Mouse (Mus musculus): ENCODE measurements around the gene 2810004N23Rik. TPM values are rescaled to one million over a fixed set of nuclear protein-coding genes. Genes with fewer than 3 reads are reported as not detected.

The 2810004N23Rik gene
- total RNA-seq, 2 experiments from 2014 or later: 25.5 to 27.5 TPM

DNA sequence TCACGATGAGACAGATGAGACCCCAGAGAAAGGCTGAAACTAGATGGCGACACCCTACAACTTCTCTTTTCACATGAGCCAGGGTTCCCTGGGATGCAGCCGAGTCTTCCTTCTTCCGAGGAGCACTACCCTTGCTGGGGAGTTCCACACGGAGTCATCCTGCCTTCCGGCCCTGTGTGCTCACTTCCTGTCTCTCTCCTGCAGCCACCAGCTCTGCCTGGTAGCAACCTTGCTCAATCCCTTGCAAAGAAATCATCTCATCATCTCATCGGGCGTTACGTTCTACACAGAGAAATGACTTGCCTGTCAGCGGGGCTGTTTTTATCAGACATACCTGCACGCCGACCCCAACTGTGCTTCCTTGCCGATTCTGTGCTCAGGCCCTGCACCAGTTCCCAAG lies 32.9 kb downstream of the 2810004N23Rik start:
- no peak for DNase-seq
- intact Hi-C loops (cut with DNase I): no loop called here

DNA sequence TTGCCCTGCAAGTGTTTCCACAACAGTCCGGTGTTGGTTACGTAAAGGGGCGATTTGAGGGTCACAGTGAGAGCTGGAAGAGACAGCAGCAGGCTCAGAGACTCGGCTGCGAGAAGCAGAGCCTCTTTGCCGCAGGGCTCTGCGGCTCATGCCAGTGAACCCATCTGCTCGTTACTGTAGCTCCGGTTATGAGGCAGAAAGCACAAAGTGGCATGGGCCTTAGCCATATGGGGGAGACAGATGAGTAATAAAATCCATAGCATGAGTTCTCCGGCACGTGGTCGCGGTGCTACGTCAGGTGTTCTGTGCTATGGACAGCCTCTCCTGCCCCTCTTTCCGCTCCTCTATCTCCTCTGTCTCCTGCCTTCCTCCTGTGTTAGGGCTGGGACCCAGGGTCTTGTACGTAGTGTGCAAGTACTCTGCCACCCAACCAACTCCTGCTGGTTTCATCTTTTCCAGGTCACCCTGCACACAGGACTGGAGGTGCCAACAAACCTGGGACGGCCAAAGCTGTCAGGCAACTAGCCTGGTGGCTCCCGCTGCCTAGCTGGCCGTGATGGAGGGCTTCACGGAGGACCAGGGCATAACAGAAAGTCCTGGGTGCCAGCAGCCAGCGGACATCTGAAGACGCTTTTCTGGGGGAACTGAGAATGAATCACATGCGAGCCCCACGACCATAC lies 34.2 kb downstream of the 2810004N23Rik start:
- DNase-seq: no peak
- intact Hi-C loops (cut with DNase I): loop anchor here (1.0 kb wide), 1 partner anchor 89 kb away; no protein-coding TSS in a partner anchor

DNA sequence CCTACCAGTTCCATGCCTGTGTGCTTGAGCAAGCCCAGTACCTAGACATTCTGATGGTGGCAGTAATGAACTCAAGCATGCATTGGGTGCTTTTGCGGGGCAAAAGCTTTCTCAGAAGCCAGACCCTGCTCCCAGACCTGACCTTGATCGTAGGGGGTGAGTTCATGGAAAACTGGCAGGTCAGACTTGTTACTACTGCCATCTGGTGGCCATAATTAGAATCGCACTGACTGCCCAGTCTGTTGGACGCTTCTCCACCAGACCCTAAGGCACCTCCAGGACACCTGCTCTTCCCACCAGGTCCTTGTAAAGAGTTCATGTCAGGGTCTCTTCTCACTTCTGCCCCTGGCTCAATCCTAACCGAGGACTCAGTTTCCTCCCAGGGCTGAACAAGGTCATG lies 35.5 kb downstream of the 2810004N23Rik start:
- peak in 1 of 2 experiments; percentile 27 for DNase-seq
- intact Hi-C loops (cut with DNase I): no loop called here

DNA sequence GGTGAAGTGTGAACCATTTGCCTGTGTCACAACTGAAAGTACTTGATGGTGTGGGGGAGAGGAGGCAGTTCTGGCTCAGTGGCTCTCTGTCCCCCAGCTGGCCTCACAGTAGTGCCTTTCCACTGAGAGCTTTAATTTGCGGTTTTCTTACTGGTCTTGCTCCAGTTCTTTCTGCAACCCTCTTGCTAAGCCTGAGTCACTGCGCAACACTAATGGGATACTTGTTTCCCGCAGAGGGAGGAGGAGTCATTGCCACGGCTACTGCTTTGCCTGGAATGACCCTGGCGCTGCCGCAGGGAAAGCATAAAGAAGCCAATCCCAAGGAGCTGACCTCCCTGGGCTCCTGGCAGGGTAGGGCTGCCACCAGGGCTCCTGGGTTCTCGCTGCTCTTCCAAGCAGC lies 36.3 kb downstream of the 2810004N23Rik start:
- DNase-seq: peak in 1 of 2 experiments; percentile 35
- intact Hi-C loops (cut with DNase I): no loop called here

DNA sequence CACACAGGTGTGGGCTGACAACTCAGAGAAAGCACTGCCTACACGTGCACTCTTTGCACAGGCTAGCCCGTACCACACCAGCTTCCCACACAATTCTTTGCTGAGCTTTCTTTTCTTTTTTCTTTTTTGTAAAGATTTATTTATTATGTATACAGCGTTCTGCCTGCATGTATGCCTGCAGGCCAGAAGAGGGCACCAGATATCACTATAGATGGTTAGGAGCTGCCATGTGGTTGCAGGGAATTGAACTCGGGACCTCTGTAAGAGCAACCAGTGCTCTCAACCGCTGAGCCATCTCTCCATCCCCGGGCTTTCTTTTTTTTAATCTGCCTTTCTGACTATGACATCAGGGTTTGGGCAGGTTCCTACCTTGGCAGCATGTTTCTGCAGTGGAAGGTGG lies 39.4 kb downstream of the 2810004N23Rik start:
- intact Hi-C loops (cut with DNase I): no loop called here
- no peak for DNase-seq

DNA sequence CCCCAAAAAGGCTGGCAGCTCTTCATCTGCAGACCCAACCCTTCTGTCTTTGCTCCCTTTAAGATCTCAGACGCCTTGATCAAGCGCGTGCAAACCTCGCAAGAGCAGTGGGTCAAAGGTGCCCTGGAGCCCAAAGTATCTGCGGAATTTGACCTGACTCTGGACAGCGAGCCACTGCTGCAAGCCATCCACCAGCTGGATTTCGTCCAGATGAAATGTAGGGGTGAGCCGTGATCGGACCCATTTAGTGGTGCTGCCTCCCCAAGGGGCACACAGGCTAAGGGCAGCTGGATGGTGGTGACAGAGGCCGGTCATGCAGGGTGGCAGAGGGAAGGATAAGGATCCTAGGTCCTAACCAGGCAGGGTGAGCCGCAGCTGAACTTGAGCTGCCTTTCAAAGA lies 42.8 kb downstream of the 2810004N23Rik start:
- intact Hi-C loops (cut with DNase I): no loop called here
- DNase-seq: no peak

DNA sequence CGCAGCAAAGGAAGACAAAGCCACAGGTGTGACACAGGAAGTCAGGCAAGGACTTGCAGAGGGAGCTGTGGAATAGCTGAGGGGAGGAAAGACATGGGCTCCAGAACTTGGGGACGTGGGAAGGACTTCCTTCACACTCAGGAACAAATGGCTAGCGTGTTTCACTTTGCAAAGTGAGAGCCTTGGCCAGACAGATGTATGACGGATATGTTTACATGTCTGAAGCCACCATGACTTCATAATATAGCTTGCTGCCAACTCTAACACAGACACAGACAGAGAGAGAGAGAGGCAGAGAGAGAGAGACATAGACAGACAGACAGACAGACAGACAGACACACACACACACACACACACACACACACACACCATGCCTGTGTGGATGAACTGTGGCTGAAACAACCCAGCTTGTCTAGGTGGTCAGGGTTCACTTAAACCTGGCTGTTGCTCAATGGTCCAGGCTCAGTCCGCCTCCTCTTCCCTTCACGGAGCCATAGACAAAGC lies 43.3 kb downstream of the 2810004N23Rik start:
- intact Hi-C loops (cut with DNase I): no loop called here
- no peak for DNase-seq

DNA sequence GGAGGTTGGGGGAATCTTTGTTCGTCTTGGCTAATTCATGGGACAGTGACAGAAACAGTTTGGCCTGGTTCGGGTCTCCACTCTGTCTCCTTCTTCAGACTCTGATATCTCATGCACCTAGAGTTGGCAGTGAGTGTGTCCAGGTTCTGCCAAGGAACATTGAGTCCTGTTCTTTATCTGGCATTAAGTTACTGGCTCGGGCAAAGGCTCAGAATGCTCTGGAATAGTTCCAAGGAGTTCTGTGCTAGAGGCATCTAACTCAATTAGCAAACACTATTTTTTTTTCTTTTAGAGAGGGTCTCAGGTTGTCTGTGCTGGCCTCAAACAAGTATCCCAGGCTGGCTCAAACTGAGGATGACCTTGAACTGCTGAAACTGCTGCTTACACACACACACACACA lies 45.6 kb downstream of the 2810004N23Rik start:
- DNase-seq: no peak
- intact Hi-C loops (cut with DNase I): no loop called here

DNA sequence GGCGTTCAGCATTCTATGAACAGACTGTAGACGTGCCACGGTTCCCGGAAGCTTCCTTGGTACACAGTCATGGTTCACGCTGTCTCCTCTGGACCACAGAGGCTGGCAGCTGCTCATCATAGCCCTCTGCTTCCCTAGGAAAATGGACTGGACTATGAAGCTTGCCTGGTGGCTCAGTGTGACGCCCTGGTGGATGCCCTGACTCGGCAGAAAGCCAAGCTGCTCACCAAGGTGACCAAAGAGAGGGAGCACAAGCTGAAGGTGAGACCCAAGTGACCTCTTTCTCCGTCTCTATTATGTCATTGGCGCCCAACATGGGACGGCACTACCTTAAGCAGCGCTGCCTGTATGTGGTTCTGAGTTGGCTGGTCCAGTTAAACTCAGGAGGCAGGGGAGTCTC lies 46.1 kb downstream of the 2810004N23Rik start:
- intact Hi-C loops (cut with DNase I): no loop called here
- no peak for DNase-seq

DNA sequence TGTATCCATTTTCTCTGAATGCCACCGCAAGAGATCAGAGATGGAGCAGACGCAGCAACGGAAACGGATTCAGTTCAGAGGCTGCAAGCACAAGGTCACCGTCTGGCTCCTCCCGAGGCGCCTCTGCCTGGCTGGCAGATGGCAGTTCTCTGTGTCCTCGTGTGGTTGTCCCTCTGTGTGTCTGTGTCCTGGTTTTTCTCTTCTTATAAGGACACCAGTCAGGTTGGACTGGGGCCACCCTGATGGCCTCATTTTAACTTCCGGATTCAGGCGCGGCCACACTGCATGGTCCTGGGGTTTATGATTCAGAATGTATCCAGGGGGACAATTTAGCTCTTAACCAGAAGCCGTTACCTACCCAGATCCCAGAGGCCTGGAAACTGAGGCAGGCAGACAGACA lies 47.0 kb downstream of the 2810004N23Rik start:
- intact Hi-C loops (cut with DNase I): no loop called here
- no peak for DNase-seq

DNA sequence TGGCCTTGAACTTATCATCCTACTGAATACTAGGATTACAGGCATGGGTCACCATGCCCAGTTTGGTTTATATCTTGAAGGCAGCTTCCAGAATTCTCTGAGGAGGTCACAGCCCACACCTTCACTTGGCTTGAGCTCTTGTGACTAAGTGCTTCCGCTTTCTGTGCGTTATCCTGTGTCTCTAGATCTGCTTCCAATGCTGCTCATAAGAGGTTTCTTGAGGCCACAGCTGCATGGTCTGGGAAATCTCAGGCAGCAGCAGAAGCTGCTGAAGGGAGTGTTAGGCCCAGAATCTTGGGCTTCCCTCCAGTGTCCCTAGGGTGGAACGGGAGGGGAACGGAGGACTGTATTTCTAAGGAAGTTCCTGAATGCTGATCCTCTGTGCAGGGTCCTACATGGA lies 49.6 kb downstream of the 2810004N23Rik start:
- no peak for DNase-seq
- intact Hi-C loops (cut with DNase I): loop anchor here (5.0 kb wide), 1 partner anchor 71 kb away; no protein-coding TSS in a partner anchor

DNA sequence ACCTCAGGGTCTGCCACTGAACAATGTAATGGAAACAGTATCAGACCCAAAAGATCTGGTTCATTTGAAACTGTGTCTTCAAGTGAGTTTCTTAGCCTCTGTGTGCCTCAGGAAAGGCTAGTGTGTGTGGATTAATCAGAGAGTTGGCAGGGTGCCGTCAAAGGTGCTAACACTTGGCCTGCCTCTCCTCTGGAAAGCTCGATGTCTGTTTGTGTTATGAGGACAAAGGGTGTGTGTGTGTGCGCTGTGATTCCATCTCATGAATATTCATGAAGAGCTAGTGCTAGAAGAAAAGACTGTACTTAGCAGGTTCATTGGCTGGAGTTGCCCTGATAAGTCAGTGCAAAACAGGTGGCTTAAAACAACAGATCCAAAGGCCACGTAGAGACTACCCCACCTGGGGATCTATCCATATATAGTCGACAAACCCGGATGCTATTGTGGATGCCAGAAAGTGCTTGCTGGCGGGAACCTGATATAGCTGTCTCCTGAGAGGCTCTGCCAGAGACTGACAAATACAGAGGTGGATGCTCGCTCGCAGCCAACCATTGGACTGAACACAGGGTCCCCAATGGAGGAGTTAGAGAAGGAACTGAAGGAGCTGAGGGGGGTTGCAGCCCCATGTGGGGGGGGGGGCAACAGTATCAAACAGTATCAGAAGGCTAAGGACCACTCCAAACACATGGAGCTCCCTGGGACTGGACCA lies 52.1 kb downstream of the 2810004N23Rik start:
- no peak for DNase-seq
- intact Hi-C loops (cut with DNase I): loop anchor here (5.0 kb wide), 1 partner anchor 69 kb away; no protein-coding TSS in a partner anchor

DNA sequence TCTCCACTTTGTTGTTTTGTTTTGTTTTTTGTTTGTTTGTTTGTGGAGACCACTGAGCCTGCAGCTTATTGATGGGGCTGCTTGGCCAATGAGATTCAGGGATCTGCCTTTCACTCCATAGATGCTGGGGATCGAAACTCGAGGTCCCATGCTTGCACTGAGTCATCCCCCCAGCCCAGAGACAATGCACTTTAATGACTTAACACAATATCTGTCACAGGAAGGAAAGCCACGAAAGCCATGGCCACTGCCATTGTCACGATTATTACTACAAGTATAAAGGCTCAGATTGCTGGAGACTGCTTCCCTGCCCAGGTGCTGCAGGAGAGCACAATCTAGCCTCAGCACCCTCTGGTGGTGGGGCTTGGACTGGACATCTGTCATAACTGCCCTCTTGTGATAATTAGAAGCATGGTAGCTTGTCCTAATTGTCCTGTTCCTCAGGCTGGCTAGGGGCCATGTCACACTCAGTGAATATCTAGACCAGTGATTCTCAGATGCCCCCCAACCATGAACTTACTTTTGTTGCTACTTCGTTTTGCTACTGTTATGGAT lies 52.8 kb downstream of the 2810004N23Rik start:
- DNase-seq: no peak
- intact Hi-C loops (cut with DNase I): loop anchor here (5.0 kb wide), 1 partner anchor 68 kb away; no protein-coding TSS in a partner anchor

DNA sequence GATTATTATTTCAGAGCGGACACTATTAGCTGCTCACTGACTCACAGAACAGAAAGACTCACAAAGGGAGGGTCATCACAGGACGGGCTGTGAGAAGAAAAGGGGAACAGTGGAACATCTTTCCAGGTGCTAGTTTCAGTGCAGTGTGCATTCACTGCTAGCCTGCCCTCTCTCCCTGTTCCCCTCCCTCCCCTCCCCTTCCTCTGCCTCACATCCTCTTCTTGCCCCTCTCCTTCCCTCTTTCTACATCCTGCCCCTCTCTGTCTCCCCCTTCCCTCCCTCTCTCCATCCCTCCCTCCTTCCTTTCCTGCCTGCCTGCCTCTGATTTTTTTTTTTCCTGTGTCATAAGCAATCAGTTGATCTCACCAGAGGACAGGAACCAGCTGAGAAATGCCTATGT lies 53.5 kb downstream of the 2810004N23Rik start:
- no peak for DNase-seq
- intact Hi-C loops (cut with DNase I): no loop called here

DNA sequence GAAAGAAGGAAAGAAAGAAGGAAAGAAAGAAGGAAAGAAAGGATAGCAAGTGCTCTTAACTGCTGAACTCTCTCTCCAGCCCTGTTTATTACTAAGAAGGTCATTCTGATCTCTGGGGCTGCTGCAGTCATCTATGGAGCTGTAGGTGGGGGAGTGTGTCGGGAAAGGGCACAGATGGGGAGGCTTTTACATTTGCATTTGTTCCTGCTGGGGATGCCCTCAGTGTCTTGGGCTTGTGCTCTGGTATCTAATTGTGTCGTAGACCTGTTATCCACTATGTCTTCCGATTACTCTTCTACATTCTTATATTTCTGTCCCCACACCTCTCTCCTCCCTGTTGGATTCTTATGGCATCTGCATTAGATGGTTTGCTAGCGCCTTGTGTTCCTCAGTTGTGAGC lies 56.9 kb downstream of the 2810004N23Rik start:
- DNase-seq: no peak
- intact Hi-C loops (cut with DNase I): no loop called here

DNA sequence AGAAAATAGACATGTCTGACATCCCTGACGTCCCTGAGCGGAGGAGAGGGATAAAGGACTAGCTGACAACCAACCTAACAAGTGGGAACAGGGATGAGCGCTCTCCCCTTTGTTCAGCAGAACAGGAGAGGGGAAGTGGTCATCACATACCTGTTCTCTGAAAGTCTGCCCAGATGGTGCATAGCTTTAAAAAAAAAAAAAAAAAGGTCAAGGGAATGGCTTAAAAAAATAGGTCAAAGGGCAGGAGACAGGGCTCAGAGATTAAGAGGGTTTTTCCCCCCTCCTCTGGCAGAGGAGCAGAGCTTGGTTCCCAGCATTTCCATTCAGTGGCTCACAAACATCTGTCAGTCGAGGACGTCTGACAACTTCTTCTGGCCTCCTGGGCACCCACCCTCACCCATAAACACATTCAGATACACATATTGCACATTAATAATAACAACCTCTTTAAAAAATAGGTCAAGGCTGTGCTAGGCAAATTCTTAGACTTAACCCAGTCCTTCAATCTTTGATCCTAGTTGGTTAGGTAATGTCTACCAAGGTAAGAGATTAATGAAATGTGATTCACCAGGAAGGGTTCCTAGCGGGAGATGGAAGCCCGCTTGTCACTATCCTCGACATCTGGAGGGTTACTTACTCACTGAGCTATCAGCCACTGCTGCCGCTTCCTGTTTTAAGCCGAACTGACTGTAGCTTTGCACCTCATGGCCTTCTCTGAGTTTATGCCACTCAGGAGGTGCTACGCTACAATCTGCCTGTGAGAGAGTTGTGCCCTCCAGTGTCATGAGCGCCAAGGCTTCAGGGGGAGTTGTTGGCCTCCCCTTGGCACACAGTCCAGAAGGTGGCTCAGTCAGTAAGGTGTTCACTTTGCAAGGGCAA lies 58.9 kb downstream of the 2810004N23Rik start:
- intact Hi-C loops (cut with DNase I): no loop called here
- no peak for DNase-seq

DNA sequence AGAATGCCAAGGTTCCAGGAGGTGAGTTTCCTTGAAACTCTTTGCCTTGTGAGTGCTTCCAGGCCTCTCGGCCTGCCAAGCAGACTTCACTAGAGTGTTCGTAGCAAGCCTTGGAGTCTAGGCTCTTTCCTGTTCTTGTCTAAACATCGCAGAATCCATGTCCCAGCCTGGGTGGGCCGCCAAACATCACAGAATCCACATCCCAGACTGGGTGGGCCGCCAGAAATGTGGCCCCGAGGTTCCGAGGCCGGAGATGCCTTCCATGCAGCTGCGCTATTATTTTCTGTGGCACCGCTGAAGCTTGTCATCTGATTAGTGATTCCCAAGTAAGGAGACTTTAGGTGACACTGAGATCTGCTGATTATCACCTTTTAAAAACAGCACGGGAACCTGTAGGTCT lies 62.4 kb downstream of the 2810004N23Rik start:
- DNase-seq: no peak
- intact Hi-C loops (cut with DNase I): no loop called here

DNA sequence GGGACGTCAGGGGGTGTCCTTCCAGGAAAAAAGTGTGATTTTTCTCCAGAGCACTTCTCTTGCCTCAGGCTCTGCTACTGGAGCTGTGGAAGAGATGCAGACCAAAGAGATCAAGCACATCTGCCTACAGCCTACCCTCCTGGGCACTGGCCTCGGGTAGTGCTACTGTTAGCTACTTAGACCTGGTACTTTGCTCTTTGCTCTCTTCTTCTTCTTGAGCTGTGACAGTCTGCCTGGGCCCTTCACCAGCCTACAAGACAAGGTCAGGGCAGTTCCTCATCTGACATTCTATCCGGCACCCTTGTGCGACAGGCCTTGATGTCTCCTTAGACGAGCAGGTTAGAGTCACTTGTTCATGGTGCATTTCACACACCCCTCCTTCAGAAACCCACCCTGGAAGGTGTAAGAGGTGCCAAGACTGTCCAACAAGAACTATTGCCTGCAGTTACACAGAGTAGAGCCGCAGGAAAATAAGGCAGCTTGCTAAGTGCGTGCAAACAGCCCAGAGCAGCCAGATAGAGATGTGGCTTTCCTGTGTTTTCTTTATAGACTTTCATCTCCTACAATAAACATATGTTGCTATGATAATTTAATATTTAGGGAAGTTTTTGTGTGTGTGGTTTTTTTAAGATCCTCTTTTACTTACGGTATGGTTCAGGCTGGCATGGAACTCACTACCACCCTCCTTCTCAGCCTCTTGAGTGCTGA lies 67.0 kb downstream of the 2810004N23Rik start:
- intact Hi-C loops (cut with DNase I): loop anchor here (10.0 kb wide), 1 partner anchor 361 kb away; the partner anchor contains the start of gene Pgbd5
- no peak for DNase-seq

DNA sequence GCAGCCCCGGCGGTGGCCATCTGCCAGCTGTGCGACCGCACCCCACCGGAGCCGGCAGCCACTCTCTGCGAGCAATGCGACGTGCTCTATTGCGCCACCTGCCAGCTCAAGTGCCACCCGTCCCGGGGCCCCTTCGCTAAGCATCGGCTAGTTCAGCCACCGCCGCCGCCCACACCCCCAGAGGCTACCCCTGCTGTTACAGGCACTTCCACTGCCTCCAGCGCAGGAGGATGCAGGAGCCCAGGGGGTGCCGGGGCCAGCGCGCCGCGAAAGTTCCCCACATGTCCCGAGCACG lies 68.5 kb downstream of the 2810004N23Rik start:
- peak in 1 of 2 experiments; percentile 17 for DNase-seq
- intact Hi-C loops (cut with DNase I): loop anchor here (10.0 kb wide), 1 partner anchor 360 kb away; the partner anchor contains the start of gene Pgbd5

All from gastrocnemius, postnatal 36 days (tissue).